Mouse (Mus musculus) heart, postnatal 14 days (tissue): ENCODE data around the gene Csf1. TPM values are rescaled to one million over a fixed set of nuclear protein-coding genes. Genes with fewer than 3 reads are reported as not detected.

ENCODE experiments used
- DNase-seq, 2 experiments: peaks; one replicate each; pipeline ENCODE4 v3.0.0; 2021 to 2022
- intact Hi-C: fragments of 180-260 bp; cut with DNase I; formaldehyde crosslinking; loops from one replicate; pipeline ENCODE4 v1.15.1; 2025
- long read RNA-seq, 2 experiments: library from polyadenylated mRNA; stranded (forward); transcript quantifications; one replicate each; pipeline ENCODE4 v2.0.0; 2021
- total RNA-seq, 2 experiments: library from RNA; stranded (reverse); gene quantifications; 2 replicates each; pipeline ENCODE4 v1.2.3; 2021

Csf1 gene
- 10 to 100 TPM; 25.5 to 33.6 TPM for total RNA-seq
- long read RNA-seq, experiment 1, full-length matches to known transcripts = 7 of 22 reads
- long read RNA-seq, experiment 1, partial matches to known transcripts = 10 of 22 reads
- long read RNA-seq, experiment 1, other reads (novel, unspliced or antisense) = 5 of 22 reads
- long read RNA-seq, experiment 2, full-length matches to known transcripts = 5 of 25 reads
- long read RNA-seq, experiment 2, partial matches to known transcripts = 11 of 25 reads
- long read RNA-seq, experiment 2, other reads (novel, unspliced or antisense) = 9 of 25 reads

- peak; percentile 88 to 90 for DNase-seq
- intact Hi-C loops = loop anchor here (2.0 kb wide), 3 partner anchors 27 to 105 kb away; no protein-coding TSS in a partner anchor
These were observed at the start of gene Csf1 for GRCm38 (mm10) chr3:107759929-107760581. Gene Csf1 (minus strand): TSS chr3:107760469.

- no peak for DNase-seq
- intact Hi-C loops = no loop called here
These were observed 47.9 kb upstream of the Csf1 start for GRCm38 (mm10) chr3:107808013-107808750.

GRCm38 (mm10) chr3:107807386-107807974, 47.2 kb upstream of the Csf1 start:
- intact Hi-C loops = no loop called here
- no peak for DNase-seq

- intact Hi-C loops = no loop called here
- DNase-seq = no peak
These were observed 46.6 kb upstream of the Csf1 start for GRCm38 (mm10) chr3:107806916-107807315.

GRCm38 (mm10) chr3:107804799-107805198, 44.5 kb upstream of the Csf1 start:
- intact Hi-C loops = no loop called here
- no peak for DNase-seq

GRCm38 (mm10) chr3:107802185-107802946, 42.1 kb upstream of the Csf1 start:
- DNase-seq = no peak
- intact Hi-C loops = no loop called here

- intact Hi-C loops = no loop called here
- no peak for DNase-seq
These were observed 38.7 kb upstream of the Csf1 start for GRCm38 (mm10) chr3:107798946-107799345.

GRCm38 (mm10) chr3:107796191-107796983, 36.1 kb upstream of the Csf1 start:
- DNase-seq = no peak
- intact Hi-C loops = no loop called here

GRCm38 (mm10) chr3:107794890-107795289, 34.6 kb upstream of the Csf1 start:
- DNase-seq = no peak
- intact Hi-C loops = no loop called here

- DNase-seq = peak; percentile 68 to 72
- intact Hi-C loops = no loop called here
These were observed 33.3 kb upstream of the Csf1 start for GRCm38 (mm10) chr3:107793300-107794201.

GRCm38 (mm10) chr3:107792736-107793135, 32.5 kb upstream of the Csf1 start:
- no peak for DNase-seq
- intact Hi-C loops = no loop called here

- no peak for DNase-seq
These were observed 30.6 kb upstream of the Csf1 start for GRCm38 (mm10) chr3:107790766-107791303.

GRCm38 (mm10) chr3:107790227-107790626, 30.0 kb upstream of the Csf1 start:
- intact Hi-C loops = no loop called here
- DNase-seq = no peak

More at GRCm38 (mm10) chr3:107790766-107791303, 30.6 kb upstream of the Csf1 start:
- intact Hi-C loops = no loop called here

GRCm38 (mm10) chr3:107788885-107789284, 28.6 kb upstream of the Csf1 start:
- intact Hi-C loops = no loop called here
- no peak for DNase-seq

- intact Hi-C loops = loop anchor here (2.0 kb wide), 1 partner anchor 27 kb away; the partner anchor contains the start of gene Csf1
- DNase-seq = peak in 1 of 2 experiments; percentile 21
These were observed 27.6 kb upstream of the Csf1 start for GRCm38 (mm10) chr3:107787613-107788501.

- intact Hi-C loops = loop anchor here (2.0 kb wide), 1 partner anchor 26 kb away; the partner anchor contains the start of gene Csf1
- peak in 1 of 2 experiments; percentile 19 for DNase-seq
These were observed 26.8 kb upstream of the Csf1 start for GRCm38 (mm10) chr3:107786980-107787612.
